Mouse (Mus musculus) central nervous system, embryonic 18 days (tissue): ENCODE measurements around the gene Vcl. TPM values are rescaled to one million over a fixed set of nuclear protein-coding genes. Genes with fewer than 3 reads are reported as not detected.

ENCODE experiments used
- polyA plus RNA-seq: library from polyadenylated mRNA; depleted of rRNA; stranded (reverse); fragments of >200 nt; gene quantifications from 2 replicates; pipeline ENCODE4 v1.2.3, GENCODE M21; 2012; rRNA removed

Gene Vcl
- 21.0 and 23.1 TPM in 2 replicates for polyA plus RNA-seq

GRCm38 (mm10) chr14:20928848-20929745, at the start of gene Vcl:
TSS of gene Vcl (plus strand) at chr14:20929398.

DNA sequence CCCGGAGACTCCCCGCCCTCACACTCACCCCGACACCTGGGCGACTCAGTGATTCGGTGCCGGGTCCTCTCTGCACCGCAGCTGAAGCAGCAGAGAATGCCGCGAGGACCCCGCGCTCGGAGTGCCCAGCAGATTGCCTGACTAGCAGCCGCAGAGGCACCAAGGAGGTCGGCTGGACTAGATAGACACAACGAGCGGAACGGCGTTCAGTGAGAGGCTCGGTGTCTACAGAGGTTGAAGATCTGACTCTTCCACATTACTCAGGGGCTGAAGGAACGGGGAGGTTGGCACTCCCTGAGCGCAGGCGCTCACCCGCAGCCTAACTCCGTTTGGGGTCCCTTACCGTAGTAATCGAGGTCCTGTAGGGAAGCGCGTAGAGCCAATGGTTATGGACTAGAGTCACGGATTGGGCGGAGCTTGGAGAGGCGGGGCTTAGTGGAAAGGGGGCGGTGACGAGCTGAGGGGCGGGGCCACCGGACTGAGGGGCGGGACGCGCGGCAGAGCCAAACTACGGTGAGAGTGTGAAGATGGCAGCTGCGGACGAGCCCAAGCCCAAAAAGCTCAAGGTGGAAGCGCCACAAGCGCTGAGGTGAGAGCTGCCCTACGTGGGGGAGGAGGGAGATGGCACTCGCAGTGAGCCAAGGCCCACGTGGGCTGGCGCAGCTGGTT, 123.0 kb downstream of the Vcl start, which contains the start of the genes Ap3m1 and Adk:
Gene Ap3m1, minus strand, starts transcription at position 397 of the 669 bp plus-strand sequence.
Gene Adk, plus strand, starts transcription at position 463 of the 669 bp plus-strand sequence.

Other genes starting within 250 kb of the Vcl start
- gene Fut11, start 234.4 kb upstream of the Vcl start, polyA plus RNA-seq = 21.2 and 22.4 TPM in 2 replicates
- gene Chchd1, start 226.4 kb upstream of the Vcl start, polyA plus RNA-seq = 134 and 156 TPM in 2 replicates
- gene Zswim8, start 221.8 kb upstream of the Vcl start, polyA plus RNA-seq = 167 and 183 TPM in 2 replicates
- 29.6 and 29.8 TPM in 2 replicates for gene Ndst2, start 194.8 kb upstream of the Vcl start, polyA plus RNA-seq
- gene Camk2g, start 135.3 kb upstream of the Vcl start, polyA plus RNA-seq = 118 TPM in 2 replicates
- 1.4 and 1.6 TPM in 2 replicates for gene Plau, start 92.7 kb upstream of the Vcl start, polyA plus RNA-seq
- 75.6 and 83.5 TPM in 2 replicates for gene Ap3m1, start 123.1 kb downstream of the Vcl start, polyA plus RNA-seq
- 25.1 and 27.2 TPM in 2 replicates for gene Adk, start 123.2 kb downstream of the Vcl start, polyA plus RNA-seq